Mouse (Mus musculus) kidney, embryonic 16.5 days (tissue): ENCODE data around the gene Bak1. TPM values are rescaled to one million over a fixed set of nuclear protein-coding genes. Genes with fewer than 3 reads are reported as not detected.

Experiments
- ATAC-seq: fragments of 200-750 bp; cut with Nextera tagmentation; 2 replicates; pipeline ENCODE4 v1.8.0; 2017; ENCODE audit warnings: moderate TSS enrichment; ENCODE audit not compliant: low FRiP score, low TSS enrichment
- H3K27ac ChIP-seq: fragments of 300-500 bp; sonication (generic); 2 replicates; pipeline ENCODE4 v1.5.1; 2014; ENCODE audit warnings: low read length
- H3K27me3 ChIP-seq: fragments of 300-500 bp; sonication (generic); 2 replicates; pipeline ENCODE4 v1.6.1; 2014; ENCODE audit warnings: low read length, control low read depth, mixed read lengths; ENCODE audit not compliant: insufficient read depth
- H3K36me3 ChIP-seq: fragments of 300-500 bp; sonication (generic); 2 replicates; pipeline ENCODE4 v1.6.1; 2014; ENCODE audit warnings: low read length, control low read depth, mixed read lengths; ENCODE audit not compliant: insufficient read depth
- H3K4me1 ChIP-seq: fragments of 300-500 bp; sonication (generic); 2 replicates; pipeline ENCODE4 v1.6.1; 2014; ENCODE audit warnings: low read length, control low read depth, mixed read lengths; ENCODE audit not compliant: insufficient read depth
- H3K4me2 ChIP-seq: fragments of 300-500 bp; sonication (generic); replicated peaks from 2 replicates; pipeline ENCODE4 v1.6.1; 2014; ENCODE audit warnings: low read depth, low read length
- H3K4me3 ChIP-seq: fragments of 300-500 bp; sonication (generic); 2 replicates; pipeline ENCODE4 v1.5.1; 2014; ENCODE audit warnings: mild to moderate bottlenecking, low read length
- H3K9ac ChIP-seq: fragments of 300-500 bp; sonication (generic); replicated peaks from 2 replicates; pipeline ENCODE4 v1.6.1; 2014; ENCODE audit warnings: low read length
- H3K9me3 ChIP-seq: fragments of 300-500 bp; sonication (generic); 2 replicates; pipeline ENCODE4 v1.6.1; 2016; ENCODE audit warnings: low read length, control low read depth
- WGBS: fragments of 180-500 bp; shearing (Covaris S2); extraction: QIAGEN DNeasy Blood & Tissue Kit; methylation state at CpG from one replicate; pipeline ENCODE4 v1.1.7; 2014; 5-methylcytosine and 5-hydroxymethylcytosine counted together
- polyA plus RNA-seq: library from polyadenylated mRNA; unstranded; fragments of >200 nt; fragmentation: Nextera tagmentation; extraction: Ambion mirVana; gene quantifications from 2 replicates; pipeline ENCODE4 v1.2.1, GENCODE M21; 2015

Gene Bak1
- polyA plus RNA-seq, 1 experiment from 2014 or later = 7.4 TPM

- Histone ChIP-seq H3K4me2 (peak overlapping the region; percentile 64), H3K4me1 (peaks cover 12% of the 10 kb centered on the region), H3K27me3 (no peaks in the 10 kb centered on the region), H3K27ac (peak overlapping the region; percentile 84), H3K36me3 (peaks cover 19% of the 10 kb centered on the region; the same call in 1 of the 2 replicates), H3K9me3 (no peaks in the 10 kb centered on the region), H3K4me3 (peak overlapping the region; percentile 70), H3K9ac (peak overlapping the region; percentile 93)
- under 1% methylated on average over 19 of the region's 19 CpGs for WGBS
- peak; percentile 83 for ATAC-seq
Observed at GRCm38 (mm10) chr17:27028284-27028795, 469 bp downstream of the Bak1 start.

- WGBS = 25% methylated on average over 12 of the region's 12 CpGs
- Histone ChIP-seq H3K4me1 (peaks cover 12% of the 10 kb centered on the region), H3K36me3 (peaks cover 24% of the 10 kb centered on the region; the same call in 1 of the 2 replicates), H3K9me3 (no peaks in the 10 kb centered on the region), H3K27ac (peak overlapping the region; percentile 84), H3K4me3 (peak overlapping the region; percentile 70), H3K27me3 (no peaks in the 10 kb centered on the region), H3K4me2 (peak overlapping the region; percentile 64), H3K9ac (peak overlapping the region; percentile 93)
- peak; percentile 32 for ATAC-seq
Observed at GRCm38 (mm10) chr17:27027460-27028283, 1.1 kb downstream of the Bak1 start.

- Histone ChIP-seq H3K4me1 (peaks cover 12% of the 10 kb centered on the region), H3K36me3 (peaks cover 41% of the 10 kb centered on the region), H3K4me3 (no peak overlapping the region), H3K27me3 (no peaks in the 10 kb centered on the region), H3K27ac (no peak overlapping the region), H3K9me3 (no peaks in the 10 kb centered on the region), H3K9ac (no peak overlapping the region), H3K4me2 (no peak overlapping the region)
- ATAC-seq = no peak
- WGBS = 94% methylated on average over 3 of the region's 3 CpGs
Observed at GRCm38 (mm10) chr17:27025951-27026350, 2.9 kb downstream of the Bak1 start.

- Histone ChIP-seq H3K27ac (no peak overlapping the region), H3K9me3 (no peaks in the 10 kb centered on the region), H3K4me3 (no peak overlapping the region), H3K27me3 (no peaks in the 10 kb centered on the region), H3K36me3 (peaks cover 46% of the 10 kb centered on the region), H3K4me1 (peaks cover 12% of the 10 kb centered on the region), H3K9ac (no peak overlapping the region), H3K4me2 (no peak overlapping the region)
- 92% methylated on average over 16 of the region's 17 CpGs for WGBS
- ATAC-seq = no peak
Observed at GRCm38 (mm10) chr17:27025326-27025902, 3.4 kb downstream of the Bak1 start.

- H3K9me3 ChIP-seq = no peaks in the 10 kb centered on the region
- peaks cover 51% of the 10 kb centered on the region for H3K36me3 ChIP-seq
- no peak overlapping the region for H3K9ac ChIP-seq
- H3K4me3 ChIP-seq = no peak overlapping the region
- H3K27me3 ChIP-seq = no peaks in the 10 kb centered on the region
- no peak overlapping the region for H3K4me2 ChIP-seq
- WGBS = 90% methylated on average over 4 of the region's 4 CpGs
- ATAC-seq = no peak
- no peak overlapping the region for H3K27ac ChIP-seq
- H3K4me1 ChIP-seq = peaks cover 14% of the 10 kb centered on the region
Observed at GRCm38 (mm10) chr17:27023342-27023741, 5.5 kb downstream of the Bak1 start.

GRCm38 (mm10) chr17:27021736-27022135, 7.1 kb downstream of the Bak1 start:
- peaks cover 51% of the 10 kb centered on the region for H3K36me3 ChIP-seq
- H3K4me1 ChIP-seq = peaks cover 6% of the 10 kb centered on the region; the same call in 1 of the 2 replicates
- H3K4me2 ChIP-seq = no peak overlapping the region
- no peak overlapping the region for H3K4me3 ChIP-seq
- H3K9me3 ChIP-seq = no peaks in the 10 kb centered on the region
- H3K9ac ChIP-seq = no peak overlapping the region
- no peak for ATAC-seq
- H3K27me3 ChIP-seq = no peaks in the 10 kb centered on the region
- WGBS = 93% methylated on average over 9 of the region's 9 CpGs
- no peak overlapping the region for H3K27ac ChIP-seq

GRCm38 (mm10) chr17:27021076-27021475, 7.7 kb downstream of the Bak1 start:
- WGBS = 90% methylated on average over 14 of the region's 14 CpGs
- Histone ChIP-seq H3K4me3 (no peak overlapping the region), H3K4me1 (peaks cover 6% of the 10 kb centered on the region; the same call in 1 of the 2 replicates), H3K9ac (no peak overlapping the region), H3K27ac (no peak overlapping the region), H3K36me3 (peaks cover 51% of the 10 kb centered on the region), H3K4me2 (no peak overlapping the region), H3K27me3 (no peaks in the 10 kb centered on the region), H3K9me3 (no peaks in the 10 kb centered on the region)
- no peak for ATAC-seq

- no peaks in the 10 kb centered on the region for H3K27me3 ChIP-seq
- H3K27ac ChIP-seq = peak overlapping the region; percentile 29; the same call in 1 of the 2 replicates
- H3K4me2 ChIP-seq = peak overlapping the region; percentile 63
- peaks cover 35% of the 10 kb centered on the region for H3K36me3 ChIP-seq
- peak overlapping the region; percentile 67 for H3K9ac ChIP-seq
- peak overlapping the region; percentile 55 for H3K4me3 ChIP-seq
- peaks cover 6% of the 10 kb centered on the region; the same call in 1 of the 2 replicates for H3K4me1 ChIP-seq
- no peak for ATAC-seq
- no peaks in the 10 kb centered on the region for H3K9me3 ChIP-seq
- WGBS = 36% methylated on average over 11 of the region's 12 CpGs
Observed at GRCm38 (mm10) chr17:27018555-27019196, 10.1 kb downstream of the Bak1 start.

- Histone ChIP-seq H3K27me3 (no peaks in the 10 kb centered on the region), H3K36me3 (peaks cover 28% of the 10 kb centered on the region), H3K4me1 (peaks cover 7% of the 10 kb centered on the region; the same call in 1 of the 2 replicates), H3K4me3 (peak overlapping the region; percentile 55), H3K9ac (peak overlapping the region; percentile 67), H3K9me3 (no peaks in the 10 kb centered on the region), H3K4me2 (peak overlapping the region; percentile 63), H3K27ac (peak overlapping the region; percentile 62; the same call in 1 of the 2 replicates)
- ATAC-seq = peak; percentile 66; the same call in 1 of the 2 replicates
- 8% methylated on average over 34 of the region's 34 CpGs for WGBS
Observed at GRCm38 (mm10) chr17:27017564-27018499, 11.0 kb downstream of the Bak1 start.
